Mouse (Mus musculus) MEL (cell line): ENCODE results near the gene Tpx2.

Source experiments
- CHD1 ChIP-seq: IDR thresholded peaks from 2 replicates; pipeline ENCODE4 v1.6.1; 2012; ENCODE audit warnings: low read depth, mild to moderate bottlenecking, inconsistent platforms, low read length, improper control_type of control experiment
- ELF1 ChIP-seq: IDR thresholded peaks from 2 replicates; pipeline ENCODE4 v1.6.1; 2014; ENCODE audit warnings: low read depth, mild to moderate bottlenecking, inconsistent platforms, low read length, improper control_type of control experiment, moderate library complexity
- GATA1 ChIP-seq: IDR thresholded peaks from 2 replicates; pipeline ENCODE4 v1.6.1; 2011; ENCODE audit warnings: low read depth, low read length, improper control_type of control experiment
- MAFK ChIP-seq: IDR thresholded peaks from 2 replicates; pipeline ENCODE4 v1.6.1; 2011; ENCODE audit warnings: low read depth, mild to moderate bottlenecking, low read length, improper control_type of control experiment, borderline replicate concordance
- MAZ ChIP-seq: IDR thresholded peaks from 2 replicates; pipeline ENCODE4 v1.6.1; 2012; ENCODE audit warnings: low read depth, mild to moderate bottlenecking, inconsistent platforms, low read length, improper control_type of control experiment
- POLR2A ChIP-seq, 2 experiments: IDR thresholded peaks; 2 replicates each; pipeline ENCODE4 v1.6.1; 2011 to 2012; ENCODE audit warnings: low read length in 2 of 2, mild to moderate bottlenecking in 2 of 2, control low read depth in 1 of 2, improper control_type of control experiment in 1 of 2, low read depth in 1 of 2, moderate library complexity in 1 of 2; ENCODE audit not compliant: control insufficient read depth in 1 of 2, insufficient read depth in 1 of 2, poor library complexity in 1 of 2

- TF ChIP-seq CHD1 (no peak), MAFK (no peak), ELF1 (no peak), GATA1 (no peak), MAZ (no peak), POLR2A (IDR thresholded peaks at IDR 0.05; ENCODE audit: control insufficient read depth in 1 of 2, insufficient read depth in 1 of 2, low read depth in 1 of 2, low read length in 2 of 2, poor library complexity in 1 of 2) (no peak)
Measured at GRCm38 (mm10) chr2:152901296-152901695, 53.5 kb downstream of the Tpx2 start.
